Mouse (Mus musculus) liver, embryonic 14.5 days (tissue): Measurements from ENCODE around the gene Pdap1.

Source experiments
- CTCF ChIP-seq: IDR thresholded peaks from 2 replicates; pipeline ENCODE4 v1.5.1; 2016; ENCODE audit warnings: antibody characterized with exemption, low read depth, control low read depth
- EP300 ChIP-seq: IDR thresholded peaks from 2 replicates; pipeline ENCODE4 v1.6.1; 2016; ENCODE audit warnings: antibody characterized with exemption, low read depth

- no peak for TF ChIP-seq CTCF
- no peak for TF ChIP-seq EP300
Measured at GRCm38 (mm10) chr5:145138836-145139235, 1.2 kb downstream of the Pdap1 start.
